Mouse (Mus musculus) heart, postnatal 0 days (tissue): Measurements from ENCODE around the gene Papss2. TPM values are rescaled to one million over a fixed set of nuclear protein-coding genes. Genes with fewer than 3 reads are reported as not detected.
"Not testable (repeated sequence)": the region's sequence is repeated elsewhere in the genome, so short reads cannot be mapped to it uniquely, and the experiment has no call there.

Experiments
- ATAC-seq: fragments of 200-750 bp; cut with Nextera tagmentation; 2 replicates; pipeline ENCODE4 v1.8.0; 2017; ENCODE audit warnings: low read depth, moderate number of reproducible peaks, moderate library complexity; ENCODE audit not compliant: insufficient read depth
- DNase-seq: peaks from one replicate; pipeline ENCODE4 v3.0.0-alpha.2; 2016; ENCODE audit warnings: low spot score
- H3K27ac ChIP-seq: fragments of 300-500 bp; sonication (generic); 2 replicates; pipeline ENCODE4 v1.5.1; 2014; ENCODE audit warnings: low read depth, mild to moderate bottlenecking
- H3K27me3 ChIP-seq: fragments of 300-500 bp; sonication (generic); 2 replicates; pipeline ENCODE4 v1.6.1; 2014; ENCODE audit warnings: low read length, mixed read lengths; ENCODE audit not compliant: control insufficient read depth, insufficient read depth
- H3K36me3 ChIP-seq: fragments of 300-500 bp; sonication (generic); replicated peaks from 2 replicates; pipeline ENCODE4 v1.6.1; 2014; ENCODE audit warnings: low read length, mixed read lengths; ENCODE audit not compliant: control insufficient read depth, insufficient read depth
- H3K4me1 ChIP-seq: fragments of 300-500 bp; sonication (generic); 2 replicates; pipeline ENCODE4 v1.6.1; 2014; ENCODE audit warnings: antibody characterized with exemption; ENCODE audit not compliant: control insufficient read depth, insufficient read depth
- H3K4me2 ChIP-seq: fragments of 300-500 bp; sonication (generic); 2 replicates; pipeline ENCODE4 v1.6.1; 2014; ENCODE audit warnings: low read depth, mild to moderate bottlenecking, low read length, moderate library complexity
- H3K4me3 ChIP-seq: fragments of 300-500 bp; sonication (generic); 2 replicates; pipeline ENCODE4 v1.5.1; 2014; ENCODE audit warnings: low read depth, low read length
- H3K9ac ChIP-seq: fragments of 300-500 bp; sonication (generic); replicated peaks from 2 replicates; pipeline ENCODE4 v1.6.1; 2014; ENCODE audit warnings: low read depth, low read length, mixed read lengths
- H3K9me3 ChIP-seq: fragments of 300-500 bp; sonication (generic); replicated peaks from 2 replicates; pipeline ENCODE4 v1.6.1; 2016; ENCODE audit warnings: low read length; ENCODE audit not compliant: control insufficient read depth
- CTCF ChIP-seq: IDR thresholded peaks from 2 replicates; pipeline ENCODE4 v1.5.1; 2016; ENCODE audit warnings: antibody characterized with exemption, control low read depth, low read depth
- EP300 ChIP-seq: IDR thresholded peaks from 2 replicates; pipeline ENCODE4 v1.6.1; 2016; ENCODE audit warnings: antibody characterized with exemption, low read depth
- whole genome bisulfite sequencing: fragments of 180-500 bp; shearing (Covaris S2); extraction: QIAGEN DNeasy Blood & Tissue Kit; methylation state at CpG from one replicate; pipeline ENCODE4 v1.1.7; 2014; 5-methylcytosine and 5-hydroxymethylcytosine counted together
- polyA plus RNA-seq: library from polyadenylated mRNA; unstranded; fragments of >200 nt; fragmentation: Nextera tagmentation; extraction: Ambion mirVana; gene quantifications from 2 replicates; pipeline ENCODE4 v1.2.1, GENCODE M21; 2015
- total RNA-seq: library from RNA; depleted of rRNA; stranded (reverse); fragments of >200 nt; gene quantifications from 2 replicates; pipeline ENCODE4 v1.2.3, GENCODE M21; 2014; ENCODE audit warnings: low replicate concordance

Papss2 gene
- total and polyA plus RNA-seq, 2 experiments from 2014 or later: 2.0 to 9.0 TPM

- Histone ChIP-seq H3K4me3 (no peak overlapping the region), H3K27ac (no peak overlapping the region), H3K27me3 (no peaks in the 10 kb centered on the region), H3K36me3 (no peaks in the 10 kb centered on the region), H3K9me3 (no peaks in the 10 kb centered on the region), H3K4me2 (no peak overlapping the region), H3K9ac (no peak overlapping the region), H3K4me1 (no peaks in the 10 kb centered on the region)
- WGBS: 65% methylated on average over 5 of the region's 5 CpGs
- no peak for TF ChIP-seq EP300
- no peak for DNase-seq
- ATAC-seq: no peak
Measured at GRCm38 (mm10) chr19:32653122-32653521, 57.5 kb downstream of the Papss2 start.

GRCm38 (mm10) chr19:32653630-32654362 lies 58.2 kb downstream of the Papss2 start:
- no peak for ATAC-seq
- H3K4me1 ChIP-seq: no peaks in the 10 kb centered on the region

DNA sequence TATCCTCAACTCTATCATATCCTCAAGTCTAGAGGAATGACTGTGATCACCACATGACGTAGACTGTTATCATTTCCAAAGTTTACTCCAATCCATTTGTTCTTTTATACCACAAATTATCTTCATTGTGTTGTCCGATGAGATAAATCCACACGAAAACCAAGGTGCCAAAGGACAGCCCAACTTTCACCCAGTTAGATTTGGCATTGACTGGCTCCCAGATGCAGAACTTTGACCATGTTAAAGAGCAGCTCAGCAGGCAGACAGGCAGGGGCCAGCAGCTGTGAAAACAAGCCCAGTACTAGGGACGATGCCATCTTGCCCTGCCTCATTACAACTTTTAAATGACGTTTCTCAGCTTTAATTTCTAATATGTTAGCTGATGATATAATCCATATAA lies 63.8 kb downstream of the Papss2 start:
- Histone ChIP-seq H3K27ac (no peak overlapping the region), H3K27me3 (no peaks in the 10 kb centered on the region), H3K4me2 (no peak overlapping the region), H3K4me1 (no peaks in the 10 kb centered on the region), H3K4me3 (no peak overlapping the region), H3K9me3 (no peaks in the 10 kb centered on the region), H3K36me3 (no peaks in the 10 kb centered on the region; the same call in 1 of the 2 replicates), H3K9ac (no peak overlapping the region)
- no peak for TF ChIP-seq EP300
- no peak for TF ChIP-seq CTCF
- DNase-seq (no peak), ATAC-seq (no peak)
- 68% methylated on average over 5 of the region's 5 CpGs for WGBS

More at GRCm38 (mm10) chr19:32653630-32654362, 58.2 kb downstream of the Papss2 start:
- H3K9me3 ChIP-seq: no peaks in the 10 kb centered on the region
- no peak overlapping the region for H3K4me3 ChIP-seq
- no peak for DNase-seq
- H3K27me3 ChIP-seq: no peaks in the 10 kb centered on the region
- no peak for TF ChIP-seq CTCF
- TF ChIP-seq EP300: no peak
- no peaks in the 10 kb centered on the region for H3K36me3 ChIP-seq
- 57% methylated on average over 7 of the region's 7 CpGs for WGBS
- H3K27ac ChIP-seq: no peak overlapping the region
- H3K9ac ChIP-seq: no peak overlapping the region
- no peak overlapping the region for H3K4me2 ChIP-seq

- WGBS: 91% methylated on average over 6 of the region's 6 CpGs
- no peak overlapping the region for H3K9ac ChIP-seq
- no peaks in the 10 kb centered on the region for H3K4me1 ChIP-seq
- ATAC-seq (no peak), DNase-seq (no peak)
- no peak overlapping the region for H3K4me3 ChIP-seq
- H3K4me2 ChIP-seq: no peak overlapping the region
- no peaks in the 10 kb centered on the region for H3K27me3 ChIP-seq
- H3K27ac ChIP-seq: no peak overlapping the region
- TF ChIP-seq CTCF (no peak), EP300 (no peak)
- H3K36me3 ChIP-seq: no peaks in the 10 kb centered on the region; the same call in 1 of the 2 replicates
- no peaks in the 10 kb centered on the region for H3K9me3 ChIP-seq
Measured at GRCm38 (mm10) chr19:32662936-32663335, 67.3 kb downstream of the Papss2 start.

- Histone ChIP-seq H3K4me3 (no peak overlapping the region), H3K36me3 (no peaks in the 10 kb centered on the region; the same call in 1 of the 2 replicates), H3K27ac (no peak overlapping the region), H3K4me2 (no peak overlapping the region), H3K4me1 (no peaks in the 10 kb centered on the region), H3K9me3 (no peaks in the 10 kb centered on the region), H3K27me3 (no peaks in the 10 kb centered on the region), H3K9ac (no peak overlapping the region)
- WGBS: 60% methylated on average over 8 of the region's 8 CpGs
- ATAC-seq (no peak), DNase-seq (no peak)
- TF ChIP-seq CTCF: no peak
- no peak for TF ChIP-seq EP300
Measured at GRCm38 (mm10) chr19:32665243-32665642, 69.7 kb downstream of the Papss2 start.

DNA sequence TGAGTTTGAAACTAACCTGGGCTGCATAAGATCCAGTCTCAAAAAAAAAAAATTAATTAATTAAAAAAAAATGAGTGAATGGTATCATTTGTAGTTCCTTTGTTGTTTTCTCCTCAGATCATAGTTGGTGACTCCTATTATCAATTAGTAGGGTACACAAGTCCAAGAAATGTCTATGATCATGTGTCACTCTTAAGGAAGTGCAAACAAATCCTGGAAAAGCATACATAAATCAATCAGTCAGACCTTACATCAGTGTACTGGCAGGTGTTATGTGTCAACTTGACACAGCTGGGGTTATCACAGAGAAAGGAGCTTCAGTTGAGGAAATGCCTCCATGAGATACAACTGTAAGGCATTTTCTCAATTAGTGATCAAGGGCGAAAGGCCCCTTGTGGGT lies 72.2 kb downstream of the Papss2 start:
- H3K36me3 ChIP-seq: peaks cover 16% of the 10 kb centered on the region
- 95% methylated on average over 1 of the region's 1 CpGs for WGBS
- not testable (repeated sequence) for H3K27ac ChIP-seq, H3K9ac ChIP-seq, ATAC-seq, H3K27me3 ChIP-seq, H3K4me2 ChIP-seq, H3K4me3 ChIP-seq, H3K4me1 ChIP-seq, H3K9me3 ChIP-seq, DNase-seq
